Mouse (Mus musculus): Measurements from ENCODE around the gene Pcdh9. TPM values are rescaled to one million over a fixed set of nuclear protein-coding genes. Genes with fewer than 3 reads are reported as not detected.

Gene Pcdh9
- polyA plus RNA-seq (2012; rRNA removed) = 34.0 and 34.5 TPM in 2 replicates

- peak; percentile 98 for DNase-seq (ENCODE audit: extremely low spot score in 1 of 2, low spot score in 1 of 2)
Observed at GRCm38 (mm10) chr14:93890519-93891370, at the start of gene Pcdh9. TSS of gene Pcdh9 (minus strand) at chr14:93890679.

- DNase-seq (ENCODE audit: extremely low spot score in 1 of 2, low spot score in 1 of 2) = no peak
Observed at GRCm38 (mm10) chr14:93906928-93907327, 16.4 kb upstream of the Pcdh9 start.

- DNase-seq (ENCODE audit: extremely low spot score in 1 of 2, low spot score in 1 of 2) = no peak
Observed at GRCm38 (mm10) chr14:93898533-93898932, 8.1 kb upstream of the Pcdh9 start.

GRCm38 (mm10) chr14:93895131-93895530, 4.7 kb upstream of the Pcdh9 start:
- no peak for DNase-seq (ENCODE audit: extremely low spot score in 1 of 2, low spot score in 1 of 2)

GRCm38 (mm10) chr14:93891371-93891746, 880 bp upstream of the Pcdh9 start:
- DNase-seq (ENCODE audit: extremely low spot score in 1 of 2, low spot score in 1 of 2) = no peak

- DNase-seq (ENCODE audit: extremely low spot score in 1 of 2, low spot score in 1 of 2) = peak in 1 of 2 experiments; percentile 60
Observed at GRCm38 (mm10) chr14:93889839-93890518, 500 bp downstream of the Pcdh9 start.

GRCm38 (mm10) chr14:93889231-93889630, 1.2 kb downstream of the Pcdh9 start:
- peak in 1 of 2 experiments; percentile 72 for DNase-seq (ENCODE audit: extremely low spot score in 1 of 2, low spot score in 1 of 2)

- no peak for DNase-seq (ENCODE audit: extremely low spot score in 1 of 2, low spot score in 1 of 2)
Observed at GRCm38 (mm10) chr14:93888346-93888745, 2.1 kb downstream of the Pcdh9 start.

- no peak for DNase-seq (ENCODE audit: extremely low spot score in 1 of 2, low spot score in 1 of 2)
Observed at GRCm38 (mm10) chr14:93887066-93887465, 3.4 kb downstream of the Pcdh9 start.

GRCm38 (mm10) chr14:93885551-93886084, 4.9 kb downstream of the Pcdh9 start:
- no peak for DNase-seq (ENCODE audit: extremely low spot score in 1 of 2, low spot score in 1 of 2)

GRCm38 (mm10) chr14:93884467-93884866, 6.0 kb downstream of the Pcdh9 start:
- peak; percentile 67 to 90 for DNase-seq (ENCODE audit: extremely low spot score in 1 of 2, low spot score in 1 of 2)

- no peak for DNase-seq (ENCODE audit: extremely low spot score in 1 of 2, low spot score in 1 of 2)
Observed at GRCm38 (mm10) chr14:93880071-93880470, 10.4 kb downstream of the Pcdh9 start.

GRCm38 (mm10) chr14:93875968-93876367, 14.5 kb downstream of the Pcdh9 start:
- DNase-seq (ENCODE audit: extremely low spot score in 1 of 2, low spot score in 1 of 2) = no peak

GRCm38 (mm10) chr14:93868211-93868610, 22.3 kb downstream of the Pcdh9 start:
- no peak for DNase-seq (ENCODE audit: extremely low spot score in 1 of 2, low spot score in 1 of 2)

- no peak for DNase-seq (ENCODE audit: extremely low spot score in 1 of 2, low spot score in 1 of 2)
Observed at GRCm38 (mm10) chr14:93858069-93858468, 32.4 kb downstream of the Pcdh9 start.

GRCm38 (mm10) chr14:93846091-93846677, 44.3 kb downstream of the Pcdh9 start:
- DNase-seq (ENCODE audit: extremely low spot score in 1 of 2, low spot score in 1 of 2) = no peak

GRCm38 (mm10) chr14:93842686-93843288, 47.7 kb downstream of the Pcdh9 start:
- DNase-seq (ENCODE audit: extremely low spot score in 1 of 2, low spot score in 1 of 2) = no peak

GRCm38 (mm10) chr14:93832511-93832910, 58.0 kb downstream of the Pcdh9 start:
- DNase-seq (ENCODE audit: extremely low spot score in 1 of 2, low spot score in 1 of 2) = peak in 1 of 2 experiments; percentile 40

GRCm38 (mm10) chr14:93827159-93827558, 63.3 kb downstream of the Pcdh9 start:
- no peak for DNase-seq (ENCODE audit: extremely low spot score in 1 of 2, low spot score in 1 of 2)

GRCm38 (mm10) chr14:93826042-93826462, 64.4 kb downstream of the Pcdh9 start:
- DNase-seq (ENCODE audit: extremely low spot score in 1 of 2, low spot score in 1 of 2) = no peak

GRCm38 (mm10) chr14:93818845-93819244, 71.6 kb downstream of the Pcdh9 start:
- DNase-seq (ENCODE audit: extremely low spot score in 1 of 2, low spot score in 1 of 2) = peak in 1 of 2 experiments; percentile 52

Measured in frontal cortex, adult 2 months (tissue).